Mouse (Mus musculus): ENCODE measurements at regions not wholly inside any gene's neighbourhood (a gene's known extent, or its start where the extent isn't known, plus 50 kb on each side); places are given as distances from the start of the nearest gene placed in this dataset.

DNA sequence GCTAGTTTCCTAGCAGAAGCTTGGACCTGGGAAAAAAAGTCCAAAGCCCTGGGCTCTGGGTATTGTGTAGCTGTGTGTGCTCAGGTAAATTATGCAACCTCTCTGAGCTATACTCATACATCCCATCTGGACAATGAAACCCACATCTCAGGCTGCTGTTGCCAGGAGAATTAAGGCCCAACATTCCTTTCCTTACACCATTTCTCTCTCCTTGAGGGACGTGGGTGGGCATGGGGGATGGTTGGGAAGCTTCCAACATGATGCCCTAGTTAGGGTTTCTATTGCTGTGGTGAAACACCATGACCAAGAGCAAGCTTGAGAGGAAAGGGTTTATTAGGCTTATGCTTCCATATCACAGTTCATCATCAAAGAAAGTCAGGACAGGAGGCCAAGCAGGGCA is 99.1 kb upstream of the Fstl4 start:
- ATAC-seq (replicated peaks; ENCODE audit: low FRiP score): no peak
- Histone ChIP-seq H3K4me1 (no peaks in the 10 kb centered on the region), H3K27ac (no peak overlapping the region), H3K9ac (no peak overlapping the region), H3K4me2 (no peak overlapping the region), H3K9me3 (replicated peaks) (no peaks in the 10 kb centered on the region), H3K4me3 (replicated peaks) (no peak overlapping the region), H3K36me3 (no peaks in the 10 kb centered on the region), H3K27me3 (peaks cover 4% of the 10 kb centered on the region; the same call in 1 of the 2 replicates)
- 75% methylated on average over 1 of the region's 1 CpGs for WGBS

GRCm38 (mm10) chr11:52675022-52675421 is 89.4 kb upstream of the Fstl4 start:
- Histone ChIP-seq H3K36me3 (no peaks in the 10 kb centered on the region), H3K27ac (peak overlapping the region; percentile 27; the same call in 1 of the 2 replicates), H3K9me3 (replicated peaks) (no peaks in the 10 kb centered on the region), H3K27me3 (no peaks in the 10 kb centered on the region), H3K4me3 (replicated peaks) (no peak overlapping the region), H3K4me2 (no peak overlapping the region), H3K4me1 (peaks cover 21% of the 10 kb centered on the region), H3K9ac (no peak overlapping the region)
- 22% methylated on average over 6 of the region's 6 CpGs for WGBS
- peak; percentile 81 for ATAC-seq (replicated peaks; ENCODE audit: low FRiP score)

DNA sequence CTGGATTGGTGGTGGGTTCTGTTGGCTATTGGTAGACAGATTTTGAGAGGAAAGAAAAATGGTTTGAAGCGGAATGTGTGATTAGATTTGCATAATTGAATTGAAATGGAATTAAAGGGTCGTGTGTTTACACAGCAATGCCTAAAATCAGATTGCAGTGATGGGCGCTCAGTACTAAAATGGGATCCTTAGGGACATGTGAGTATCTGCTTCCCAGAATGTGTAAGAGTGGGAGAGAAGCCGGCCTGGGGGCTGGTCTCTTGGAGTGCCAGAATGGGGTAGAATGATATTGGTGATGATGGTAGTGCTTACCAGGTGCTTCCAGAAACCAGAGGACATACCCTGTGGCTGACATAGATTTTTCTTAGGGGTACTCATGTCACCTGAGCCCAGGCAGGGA is 86.2 kb upstream of the Fstl4 start:
- WGBS: 87% methylated on average over 4 of the region's 4 CpGs
- H3K4me3 ChIP-seq (replicated peaks): no peak overlapping the region
- H3K27ac ChIP-seq: no peak overlapping the region
- H3K4me1 ChIP-seq: peaks cover 21% of the 10 kb centered on the region
- H3K4me2 ChIP-seq: no peak overlapping the region
- H3K9me3 ChIP-seq (replicated peaks): no peaks in the 10 kb centered on the region
- ATAC-seq (replicated peaks; ENCODE audit: low FRiP score): no peak
- no peaks in the 10 kb centered on the region for H3K36me3 ChIP-seq
- no peak overlapping the region for H3K9ac ChIP-seq
- no peaks in the 10 kb centered on the region for H3K27me3 ChIP-seq

GRCm38 (mm10) chr11:52685436-52685835 is 79.0 kb upstream of the Fstl4 start:
- no peak for ATAC-seq (replicated peaks; ENCODE audit: low FRiP score)
- whole genome bisulfite sequencing: 89% methylated on average over 2 of the region's 2 CpGs
- H3K27me3 ChIP-seq: no peaks in the 10 kb centered on the region
- no peaks in the 10 kb centered on the region for H3K36me3 ChIP-seq
- H3K27ac ChIP-seq: no peak overlapping the region
- H3K9me3 ChIP-seq (replicated peaks): no peaks in the 10 kb centered on the region
- no peak overlapping the region for H3K9ac ChIP-seq
- H3K4me3 ChIP-seq (replicated peaks): no peak overlapping the region
- H3K4me2 ChIP-seq: no peak overlapping the region
- H3K4me1 ChIP-seq: no peaks in the 10 kb centered on the region

GRCm38 (mm10) chr11:52692701-52693100 is 71.7 kb upstream of the Fstl4 start:
- Histone ChIP-seq H3K27me3 (peaks cover 46% of the 10 kb centered on the region), H3K9me3 (replicated peaks) (no peaks in the 10 kb centered on the region), H3K4me2 (no peak overlapping the region), H3K4me1 (no peaks in the 10 kb centered on the region), H3K27ac (no peak overlapping the region), H3K36me3 (no peaks in the 10 kb centered on the region), H3K9ac (no peak overlapping the region), H3K4me3 (replicated peaks) (no peak overlapping the region)
- 60% methylated on average over 3 of the region's 3 CpGs for WGBS
- ATAC-seq (replicated peaks; ENCODE audit: low FRiP score): no peak

- Histone ChIP-seq H3K27me3 (peaks cover 82% of the 10 kb centered on the region), H3K36me3 (no peaks in the 10 kb centered on the region), H3K4me1 (peaks cover 7% of the 10 kb centered on the region), H3K9ac (no peak overlapping the region), H3K9me3 (replicated peaks) (no peaks in the 10 kb centered on the region), H3K27ac (no peak overlapping the region), H3K4me3 (replicated peaks) (no peak overlapping the region), H3K4me2 (no peak overlapping the region)
- WGBS: 23% methylated on average over 10 of the region's 10 CpGs
- ATAC-seq (replicated peaks; ENCODE audit: low FRiP score): peak; percentile 84
Measured at GRCm38 (mm10) chr11:52701682-52702081, 62.8 kb upstream of the Fstl4 start.

DNA sequence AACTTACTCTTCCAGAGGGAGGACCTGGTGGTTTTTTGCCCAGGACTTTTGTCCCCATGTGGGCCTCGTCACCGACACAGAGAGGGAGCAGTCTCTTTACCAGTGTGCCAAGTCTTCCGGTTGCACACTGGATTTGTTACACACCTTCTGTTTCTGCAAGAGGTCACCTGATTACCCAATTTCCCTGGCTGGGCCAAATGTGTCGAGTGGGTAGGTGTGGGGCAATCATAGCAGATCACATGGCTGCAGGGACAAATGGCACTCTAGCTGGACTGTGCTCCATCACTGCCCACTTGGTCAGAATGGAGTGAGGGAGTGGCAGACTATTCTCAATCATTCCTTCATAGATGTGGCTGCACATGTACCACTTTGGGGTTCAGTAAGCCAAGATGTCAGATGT is 61.0 kb upstream of the Fstl4 start:
- H3K9ac ChIP-seq: no peak overlapping the region
- H3K4me3 ChIP-seq (replicated peaks): no peak overlapping the region
- H3K27me3 ChIP-seq: peaks cover 81% of the 10 kb centered on the region
- no peak overlapping the region for H3K4me2 ChIP-seq
- H3K36me3 ChIP-seq: no peaks in the 10 kb centered on the region
- peaks cover 11% of the 10 kb centered on the region for H3K4me1 ChIP-seq
- H3K9me3 ChIP-seq (replicated peaks): no peaks in the 10 kb centered on the region
- H3K27ac ChIP-seq: no peak overlapping the region
- ATAC-seq (replicated peaks; ENCODE audit: low FRiP score): no peak
- 56% methylated on average over 4 of the region's 4 CpGs for WGBS

Measured in kidney, embryonic 15.5 days (tissue).